Mouse (Mus musculus) right cerebral cortex, adult 18-20 months (tissue): ENCODE results near the gene Spag5.

Source experiments
- DNase-seq: peaks from one replicate; pipeline ENCODE4 v3.0.0; 2022; ENCODE audit warnings: mixed read lengths

Spag5 gene

DNA sequence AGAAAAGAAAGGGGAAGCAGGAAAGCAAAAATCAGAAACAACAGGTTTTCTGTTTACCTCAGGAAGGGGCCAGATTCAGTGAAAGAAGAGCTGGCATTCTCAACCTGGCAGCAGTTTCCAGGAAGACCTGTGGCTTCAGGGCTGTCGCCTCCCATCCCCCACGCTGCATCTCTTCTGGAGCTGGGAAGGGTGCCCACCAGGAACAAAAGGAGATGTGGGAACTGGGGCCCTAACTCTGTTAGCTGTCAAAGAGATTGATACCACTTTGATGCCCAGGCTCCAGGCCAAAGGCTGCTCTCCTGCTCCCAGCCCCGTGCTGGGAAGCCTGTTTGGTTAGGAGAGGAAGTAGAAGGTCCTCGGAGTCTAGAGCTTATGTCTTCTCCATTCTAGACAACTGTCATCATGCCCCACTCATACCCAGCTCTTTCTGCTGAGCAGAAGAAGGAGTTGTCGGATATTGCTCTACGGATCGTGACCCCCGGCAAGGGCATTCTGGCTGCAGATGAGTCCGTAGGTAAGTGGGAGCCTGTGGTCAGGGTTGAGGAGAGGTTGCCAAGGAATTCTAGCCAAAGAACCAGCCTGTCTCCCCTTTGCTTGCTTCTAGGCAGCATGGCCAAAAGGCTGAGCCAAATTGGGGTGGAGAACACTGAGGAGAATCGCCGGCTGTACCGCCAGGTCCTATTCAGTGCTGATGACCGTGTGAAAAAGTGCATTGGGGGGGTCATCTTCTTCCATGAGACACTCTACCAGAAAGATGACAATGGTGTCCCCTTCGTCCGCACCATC, 22.9 kb downstream of the Spag5 start:
- DNase-seq = no peak

GRCm38 (mm10) chr11:78324965-78325364, 23.6 kb downstream of the Spag5 start:
- no peak for DNase-seq

GRCm38 (mm10) chr11:78327215-78327614, 25.9 kb downstream of the Spag5 start:
- no peak for DNase-seq

DNA sequence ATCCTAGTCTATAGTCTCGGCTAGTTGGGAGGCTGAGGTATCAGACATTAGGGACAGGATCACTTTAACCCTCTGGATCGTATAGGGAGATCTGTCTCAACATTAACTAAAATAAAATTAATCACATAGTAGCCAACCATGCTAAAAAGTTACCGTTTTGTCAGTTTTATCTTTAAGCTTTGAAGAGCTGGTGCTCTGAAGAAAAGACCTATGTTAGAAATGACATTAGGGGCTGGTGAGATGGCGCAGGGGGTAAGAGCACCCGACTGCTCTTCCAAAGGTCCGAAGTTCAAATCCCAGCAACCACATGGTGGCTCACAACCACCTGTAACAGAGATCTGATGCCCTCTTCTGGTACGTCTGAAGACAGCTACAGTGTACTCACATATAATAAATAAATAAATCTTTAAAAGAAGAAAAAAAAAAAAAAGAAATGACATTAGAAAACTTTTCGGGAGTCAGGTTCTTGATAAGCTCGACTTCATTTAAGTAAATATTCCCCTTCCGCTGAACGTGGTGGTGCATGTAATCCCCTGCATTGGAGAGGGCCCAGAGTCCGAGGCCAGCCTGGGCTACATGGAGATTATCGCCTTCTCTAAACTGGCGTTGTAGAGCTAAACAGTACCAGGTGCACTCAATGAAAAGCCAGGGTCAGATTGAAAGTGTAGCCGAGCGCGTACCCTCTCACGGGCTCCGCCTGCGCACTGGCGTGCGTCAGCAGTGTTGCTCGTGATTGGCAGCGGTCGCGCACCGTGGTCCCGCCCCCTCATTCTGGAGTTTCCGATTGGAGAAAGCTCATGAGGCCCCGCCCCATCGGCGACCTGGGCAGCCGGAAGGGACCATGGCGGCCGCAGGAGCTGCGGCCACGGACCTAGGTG, 26.5 kb downstream of the Spag5 start, which contains the start of gene Pigs:
Gene Pigs (plus strand): TSS at position 782 of the 878 bp plus-strand sequence.
- DNase-seq = peak; percentile 96

DNA sequence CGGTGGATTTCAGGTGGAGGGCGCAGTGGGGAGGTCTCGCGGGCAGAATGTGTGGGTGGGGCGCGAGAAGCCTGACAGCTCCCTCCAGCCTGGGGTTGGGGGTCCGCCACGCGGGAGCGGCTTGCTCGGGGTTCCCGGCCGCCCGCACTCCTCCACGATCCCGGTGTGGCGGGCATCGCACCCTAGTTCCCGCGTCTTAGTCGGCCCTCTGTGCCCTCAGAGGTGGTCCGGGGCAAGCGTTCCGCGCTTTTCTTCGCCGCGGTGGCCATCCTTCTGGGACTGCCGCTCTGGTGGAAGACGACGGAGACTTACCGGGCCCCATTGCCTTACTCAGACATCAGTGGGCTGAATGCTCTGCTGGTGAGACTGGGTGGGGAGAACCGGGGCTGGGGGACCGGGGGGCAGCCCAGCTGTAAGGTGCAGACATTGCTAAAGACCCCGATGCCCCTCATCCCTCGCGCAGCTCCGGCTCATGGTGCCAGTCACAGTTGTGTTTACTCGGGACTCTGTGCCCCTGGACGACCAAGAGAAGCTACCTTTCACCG, 27.3 kb downstream of the Spag5 start:
- DNase-seq = no peak

GRCm38 (mm10) chr11:78332676-78333075, 31.3 kb downstream of the Spag5 start:
- no peak for DNase-seq

DNA sequence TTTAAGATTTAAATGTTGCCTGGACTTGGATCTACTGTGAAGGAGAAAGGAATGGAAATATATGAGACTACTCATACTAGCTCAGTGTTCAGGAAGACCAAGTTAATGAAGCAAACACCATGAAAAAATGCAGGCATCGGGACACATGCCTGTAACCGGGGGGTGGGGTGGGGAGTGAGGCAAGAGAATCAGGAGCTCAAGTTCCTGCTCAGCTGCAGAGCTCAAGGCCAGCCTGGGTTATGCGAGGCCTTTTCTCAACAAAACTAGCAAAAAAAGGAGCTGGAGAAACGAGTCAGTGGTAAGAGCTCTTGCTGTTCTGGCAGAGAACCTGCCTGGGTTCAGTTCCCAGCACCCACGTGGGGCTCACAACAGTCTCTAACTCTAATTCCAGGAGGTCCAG, 32.7 kb downstream of the Spag5 start:
- no peak for DNase-seq

- DNase-seq = no peak
Measured at GRCm38 (mm10) chr11:78337040-78337439, 35.7 kb downstream of the Spag5 start.

GRCm38 (mm10) chr11:78341702-78342101, 40.4 kb downstream of the Spag5 start:
- DNase-seq = no peak

- peak; percentile 76 for DNase-seq
Measured at GRCm38 (mm10) chr11:78343381-78344327, 42.3 kb downstream of the Spag5 start, which contains the start of gene Unc119. Gene Unc119 (plus strand): TSS chr11:78343482.

- DNase-seq = no peak
Measured at GRCm38 (mm10) chr11:78344328-78344889, 43.1 kb downstream of the Spag5 start.

DNA sequence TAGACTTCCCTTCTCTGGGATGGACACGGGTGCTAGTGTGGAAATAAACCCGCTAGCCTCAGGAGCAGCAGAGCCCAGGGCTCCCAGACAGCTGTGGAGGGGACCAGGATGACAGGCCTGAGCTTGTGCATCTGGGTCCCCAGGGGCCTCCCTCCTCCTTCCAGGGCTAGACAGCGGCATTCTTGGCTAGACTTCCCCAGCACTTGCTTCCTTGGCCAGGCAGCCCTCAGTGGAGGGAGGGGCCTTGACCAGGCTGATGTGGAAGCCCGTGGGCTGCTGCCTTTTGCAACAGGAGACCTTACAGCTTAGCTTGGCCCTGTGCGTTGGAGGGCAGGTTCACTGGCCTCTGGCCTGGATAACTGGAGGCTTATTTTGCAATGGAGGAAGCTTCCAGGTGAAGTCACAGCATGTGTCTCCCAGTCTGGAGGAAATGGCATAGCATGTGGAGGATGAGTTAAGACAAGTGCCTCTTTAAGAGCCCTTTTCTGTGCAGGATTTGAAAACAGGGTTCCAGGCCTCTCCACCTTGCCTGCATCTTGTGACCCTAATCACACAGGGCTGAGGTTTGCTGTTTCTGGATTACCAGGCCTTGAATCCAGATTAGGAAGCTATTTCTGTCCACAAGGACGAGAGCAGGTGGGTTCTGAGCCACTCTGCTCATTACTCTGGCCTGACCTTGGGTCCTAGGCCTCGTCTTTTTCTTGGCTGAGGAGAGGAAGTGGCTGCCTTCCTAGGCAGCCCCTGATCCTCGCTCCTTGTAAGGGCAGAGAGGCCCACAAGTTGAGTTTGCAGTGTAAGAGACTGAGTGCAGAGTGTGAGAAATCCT, 43.8 kb downstream of the Spag5 start:
- no peak for DNase-seq

- DNase-seq = no peak
Measured at GRCm38 (mm10) chr11:78345801-78346200, 44.5 kb downstream of the Spag5 start.

DNA sequence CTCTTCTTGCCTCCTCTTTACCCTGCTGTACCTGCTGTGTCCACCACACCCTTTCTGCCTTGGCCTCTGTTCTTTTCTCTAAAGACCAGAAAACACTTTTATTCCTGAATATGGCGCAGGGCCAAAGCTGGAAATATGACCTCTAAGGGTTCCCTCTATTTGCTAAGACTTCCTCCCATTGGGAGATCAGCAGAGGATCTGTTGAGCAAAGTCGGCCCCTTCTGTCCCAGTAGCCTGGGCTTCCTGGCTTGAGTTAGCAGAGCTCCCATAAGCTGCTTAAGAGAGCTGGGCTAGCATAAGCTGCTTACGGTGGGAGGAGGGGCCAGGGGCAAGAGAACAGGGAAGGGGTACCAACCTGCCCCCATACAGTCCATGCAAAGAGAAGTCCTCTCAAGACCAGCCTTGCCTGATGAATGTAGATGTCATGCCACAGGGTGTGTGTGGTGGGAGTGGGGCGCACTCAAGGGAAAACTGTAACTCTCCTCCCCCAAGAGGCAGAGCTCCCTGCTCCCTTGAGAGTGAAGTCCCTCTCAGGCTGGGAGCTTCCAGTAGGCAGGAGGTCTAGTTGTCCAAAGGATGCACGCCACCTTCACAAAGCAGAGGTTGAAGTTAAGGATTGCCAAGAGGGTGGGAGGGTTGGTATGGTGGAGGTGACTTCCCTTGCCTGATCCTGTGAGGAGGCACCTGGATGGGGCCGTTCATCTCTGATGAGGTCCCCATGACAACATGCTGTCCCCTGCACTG, 45.2 kb downstream of the Spag5 start:
- DNase-seq = no peak

DNA sequence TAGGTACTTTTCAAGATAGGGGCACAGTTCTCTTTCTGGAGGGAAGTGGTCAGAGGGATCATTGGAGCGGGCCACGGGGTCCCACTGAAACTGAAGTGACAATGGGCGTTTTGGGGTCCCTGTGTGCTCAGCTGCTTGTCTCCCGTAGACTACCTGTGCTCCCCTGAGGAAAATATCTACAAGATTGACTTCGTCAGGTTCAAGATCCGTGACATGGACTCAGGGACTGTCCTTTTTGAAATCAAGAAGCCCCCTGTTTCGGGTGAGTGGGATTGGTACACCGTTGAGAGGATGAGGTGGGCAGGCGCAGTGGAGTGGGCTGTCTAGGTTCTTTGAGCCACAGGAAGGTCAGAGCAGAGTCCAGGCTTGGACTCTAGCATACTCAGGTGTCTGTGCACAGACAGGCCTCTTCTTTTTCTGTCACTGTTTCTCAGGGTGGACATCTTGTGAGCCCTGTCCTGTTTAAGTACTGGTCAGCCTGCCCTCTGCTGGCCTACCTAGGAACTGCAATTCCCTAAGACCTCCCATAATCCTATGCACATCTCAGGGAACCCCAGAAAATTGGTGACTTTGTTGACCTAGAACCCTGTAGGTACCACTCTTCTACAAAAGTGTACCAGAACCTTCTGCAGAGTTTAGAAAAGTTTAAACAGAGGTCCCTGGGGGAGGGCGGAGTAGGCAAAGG, 45.9 kb downstream of the Spag5 start:
- peak; percentile 51 for DNase-seq

DNA sequence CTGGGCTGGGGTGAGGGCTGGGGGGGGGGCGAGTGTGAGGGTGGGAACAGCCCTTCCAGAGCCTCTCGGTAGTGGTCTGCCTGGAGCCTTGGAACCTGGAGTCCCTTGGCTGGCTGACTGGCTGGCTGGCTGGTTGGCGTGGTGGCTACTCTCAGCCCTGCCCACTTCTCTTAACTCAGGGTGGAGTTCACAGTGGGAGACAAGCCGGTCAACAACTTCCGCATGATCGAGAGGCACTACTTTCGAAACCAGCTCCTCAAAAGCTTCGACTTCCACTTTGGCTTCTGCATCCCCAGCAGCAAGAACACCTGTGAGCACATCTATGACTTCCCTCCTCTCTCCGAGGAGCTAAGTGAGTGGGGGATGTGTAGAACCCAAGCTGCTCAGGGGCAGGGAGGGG, 46.6 kb downstream of the Spag5 start:
- no peak for DNase-seq

- DNase-seq = no peak
Measured at GRCm38 (mm10) chr11:78348474-78348873, 47.1 kb downstream of the Spag5 start.

DNA sequence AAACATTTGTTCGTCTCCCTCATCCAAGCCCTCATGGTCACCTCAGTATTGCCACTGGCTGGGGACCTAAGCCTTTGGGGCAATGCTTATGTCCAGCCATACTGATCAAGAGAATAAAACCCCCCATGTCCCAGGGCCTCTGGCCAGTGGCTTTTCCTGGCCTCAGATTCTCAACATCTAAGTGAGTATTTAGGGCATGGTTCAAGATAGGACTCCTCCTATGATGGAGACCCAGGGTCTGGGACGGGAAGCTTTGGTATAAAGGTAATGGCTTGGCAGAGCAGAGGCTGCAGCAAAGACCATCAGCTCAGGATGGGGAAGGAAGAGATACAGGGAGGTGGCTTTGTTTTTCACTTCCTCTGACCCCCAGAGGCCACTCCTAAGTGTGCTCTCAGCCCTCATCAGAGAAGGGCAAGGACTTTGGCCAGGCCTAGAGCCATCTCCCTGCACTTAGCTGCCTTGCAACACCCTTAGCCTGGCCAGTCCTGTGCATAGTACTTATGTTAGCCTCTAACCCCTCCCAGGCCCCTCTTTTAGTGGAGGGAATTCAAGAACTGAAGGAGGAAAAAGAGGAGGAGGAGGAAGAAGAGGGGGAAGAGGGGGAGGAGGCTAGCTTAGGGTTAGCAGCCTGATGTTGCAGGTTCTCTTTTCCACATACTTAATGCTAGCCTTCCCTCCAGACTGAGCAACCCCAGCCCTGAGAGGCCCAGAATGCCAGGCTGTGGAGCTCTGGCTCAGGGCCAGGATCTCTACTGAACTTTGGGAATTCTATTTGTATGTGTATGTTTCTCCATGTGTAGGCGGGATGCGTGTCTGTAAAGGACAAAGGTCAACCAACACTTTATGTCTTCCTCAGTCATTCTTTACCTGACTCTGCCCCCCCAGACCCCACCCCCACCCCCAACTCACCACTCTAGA, 48.4 kb downstream of the Spag5 start:
- no peak for DNase-seq

DNA sequence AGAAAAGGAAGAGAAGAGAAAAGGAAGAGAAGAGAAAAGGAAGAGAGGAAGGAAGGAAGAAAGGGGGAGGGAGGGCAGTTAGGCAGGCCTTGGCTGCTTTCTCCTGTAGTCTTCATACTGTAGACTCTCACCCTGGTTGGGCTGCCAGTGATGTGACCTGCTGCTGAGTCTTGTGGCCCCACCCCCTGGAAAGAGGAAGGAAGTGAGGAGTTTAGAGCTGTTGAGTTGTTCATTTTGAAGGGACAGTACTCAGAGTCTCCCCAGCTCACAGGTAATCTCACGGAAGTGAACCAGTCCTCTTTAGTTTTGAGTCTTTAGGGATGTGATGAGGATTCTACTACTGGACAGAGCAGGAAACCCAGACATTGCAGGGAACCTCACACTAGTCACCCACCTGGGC, 51.8 kb downstream of the Spag5 start:
- DNase-seq = no peak
